Mouse (Mus musculus) bone marrow, adult 2 months (tissue): ENCODE results near the gene Copg1. TPM values are rescaled to one million over a fixed set of nuclear protein-coding genes. Genes with fewer than 3 reads are reported as not detected.
"Not testable (repeated sequence)": the region's sequence is repeated elsewhere in the genome, so short reads cannot be mapped to it uniquely, and the experiment has no call there.

Source experiments
- H3K27ac ChIP-seq: fragments of 200-500 bp; 2 replicates; pipeline ENCODE4 v1.5.1; 2012; ENCODE audit warnings: low read depth, mild to moderate bottlenecking, control low read depth, inconsistent platforms, low read length; ENCODE audit not compliant: control insufficient read depth, poor library complexity, insufficient read depth
- H3K4me1 ChIP-seq: fragments of 200-500 bp; 2 replicates; pipeline ENCODE4 v1.6.1; 2011; ENCODE audit warnings: low read length; ENCODE audit not compliant: control insufficient read depth, insufficient read depth
- H3K4me3 ChIP-seq: fragments of 200-500 bp; replicated peaks from 2 replicates; pipeline ENCODE3; 2011; ENCODE audit warnings: mild to moderate bottlenecking, low read depth, low read length, control low read depth; ENCODE audit not compliant: control insufficient read depth
- CTCF ChIP-seq: fragments of 200-500 bp; IDR thresholded peaks from 2 replicates; pipeline ENCODE4 v1.5.1; 2011; ENCODE audit warnings: low read length, control low read depth; ENCODE audit not compliant: control insufficient read depth, insufficient read depth
- POLR2A ChIP-seq: fragments of 200-500 bp; IDR thresholded peaks from 2 replicates; pipeline ENCODE4 v1.6.1; 2011; ENCODE audit warnings: low read depth, mild to moderate bottlenecking, control low read depth, low read length, borderline replicate concordance; ENCODE audit not compliant: control insufficient read depth
- WGBS: fragments of 180-500 bp; shearing (Covaris S2); methylation state at CpG from one replicate; pipeline ENCODE4 v1.1.7; 2018; 5-methylcytosine and 5-hydroxymethylcytosine counted together
- polyA plus RNA-seq: library from polyadenylated mRNA; stranded (reverse); fragments of >200 nt; gene quantifications from 2 replicates; pipeline ENCODE4 v1.2.4, GENCODE M21; 2011; ENCODE audit warnings: low replicate concordance; ENCODE audit not compliant: missing spikeins, insufficient read depth, insufficient read length

Gene Copg1
- polyA plus RNA-seq, 1 experiment: 63.6 TPM

DNA sequence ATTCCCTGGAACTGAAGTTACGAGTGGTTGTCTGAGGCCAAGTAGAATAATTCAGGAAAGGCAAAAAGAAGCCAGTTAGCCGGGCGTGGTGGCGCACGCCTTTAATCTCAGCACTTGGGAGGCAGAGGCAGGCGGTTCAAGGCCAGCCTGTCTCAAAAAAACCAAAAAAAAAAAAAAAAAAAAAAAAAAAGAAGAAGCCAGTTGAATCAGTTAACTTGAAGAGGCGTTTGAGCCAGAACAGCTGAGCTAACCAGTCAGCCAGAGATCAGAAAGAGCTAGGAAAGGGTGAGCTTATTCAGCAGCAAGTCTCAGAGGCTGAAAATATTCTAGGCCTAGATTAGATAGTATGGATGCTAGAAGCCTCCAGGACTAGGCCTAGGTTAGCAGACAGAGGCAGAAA lies 54.6 kb downstream of the Copg1 start:
- H3K27ac ChIP-seq: no peak overlapping the region
- no peaks in the 10 kb centered on the region for H3K4me1 ChIP-seq
- no peak for TF ChIP-seq CTCF
- no peak for TF ChIP-seq POLR2A
- 83% methylated on average over 7 of the region's 7 CpGs for WGBS
- no peak overlapping the region for H3K4me3 ChIP-seq

DNA sequence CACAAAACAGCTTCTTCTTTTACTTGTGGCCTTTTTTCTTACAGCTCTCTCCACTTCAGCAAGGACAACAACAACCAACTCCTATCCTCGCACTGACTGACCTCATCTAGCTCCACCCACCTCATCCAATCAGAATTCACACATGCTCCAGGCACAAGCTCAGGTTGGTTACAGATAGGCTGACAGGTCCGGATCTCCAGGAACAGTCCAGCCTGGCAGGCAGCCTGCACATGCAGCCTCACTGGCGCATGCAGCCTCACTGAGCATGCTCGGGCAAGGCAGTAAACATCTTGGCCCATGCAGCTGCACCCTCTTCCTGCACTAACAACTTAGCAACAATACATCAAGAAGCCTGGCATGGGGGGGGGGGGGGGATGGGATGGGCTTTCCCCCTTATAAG lies 74.8 kb downstream of the Copg1 start:
- H3K4me1 ChIP-seq, H3K4me3 ChIP-seq, H3K27ac ChIP-seq: not testable (repeated sequence)
- WGBS: 75% methylated on average over 4 of the region's 4 CpGs

Other genes starting within 250 kb of the Copg1 start
- gene Aplf, start 215.6 kb upstream of the Copg1 start, polyA plus RNA-seq: 13.0 and 16.8 TPM in 2 replicates
- 0.55 TPM in 1 of 2 replicates, not detected in the other for gene Efcc1, start 156.9 kb upstream of the Copg1 start, polyA plus RNA-seq
- 49.0 and 59.4 TPM in 2 replicates for gene Gp9, start 109.7 kb upstream of the Copg1 start, polyA plus RNA-seq
- gene Rab43, start 75.7 kb upstream of the Copg1 start, polyA plus RNA-seq: 31.2 and 44.9 TPM in 2 replicates
- gene Gm45140, start 52.0 kb upstream of the Copg1 start, polyA plus RNA-seq: 7.3 and 18.0 TPM in 2 replicates
- gene Isy1, start 49.0 kb upstream of the Copg1 start, polyA plus RNA-seq: 21.9 and 34.4 TPM in 2 replicates
- 180 and 237 TPM in 2 replicates for gene Cnbp, start 36.7 kb upstream of the Copg1 start, polyA plus RNA-seq
- gene Hmces, start 26.1 kb downstream of the Copg1 start, polyA plus RNA-seq: 29.8 and 48.8 TPM in 2 replicates
- gene H1fx, start 93.8 kb downstream of the Copg1 start, polyA plus RNA-seq: 4.6 and 4.8 TPM in 2 replicates
- gene Rab7, start 157.5 kb downstream of the Copg1 start, polyA plus RNA-seq: 49.6 and 72.1 TPM in 2 replicates
- gene Rpn1, start 196.7 kb downstream of the Copg1 start, polyA plus RNA-seq: 32.1 and 38.7 TPM in 2 replicates